Mouse (Mus musculus): ENCODE data around the gene P4htm. TPM values are rescaled to one million over a fixed set of nuclear protein-coding genes. Genes with fewer than 3 reads are reported as not detected.

The P4htm gene
- total and polyA plus RNA-seq, 3 experiments: 0.08 to 0.22 TPM; not detected in 1

DNA sequence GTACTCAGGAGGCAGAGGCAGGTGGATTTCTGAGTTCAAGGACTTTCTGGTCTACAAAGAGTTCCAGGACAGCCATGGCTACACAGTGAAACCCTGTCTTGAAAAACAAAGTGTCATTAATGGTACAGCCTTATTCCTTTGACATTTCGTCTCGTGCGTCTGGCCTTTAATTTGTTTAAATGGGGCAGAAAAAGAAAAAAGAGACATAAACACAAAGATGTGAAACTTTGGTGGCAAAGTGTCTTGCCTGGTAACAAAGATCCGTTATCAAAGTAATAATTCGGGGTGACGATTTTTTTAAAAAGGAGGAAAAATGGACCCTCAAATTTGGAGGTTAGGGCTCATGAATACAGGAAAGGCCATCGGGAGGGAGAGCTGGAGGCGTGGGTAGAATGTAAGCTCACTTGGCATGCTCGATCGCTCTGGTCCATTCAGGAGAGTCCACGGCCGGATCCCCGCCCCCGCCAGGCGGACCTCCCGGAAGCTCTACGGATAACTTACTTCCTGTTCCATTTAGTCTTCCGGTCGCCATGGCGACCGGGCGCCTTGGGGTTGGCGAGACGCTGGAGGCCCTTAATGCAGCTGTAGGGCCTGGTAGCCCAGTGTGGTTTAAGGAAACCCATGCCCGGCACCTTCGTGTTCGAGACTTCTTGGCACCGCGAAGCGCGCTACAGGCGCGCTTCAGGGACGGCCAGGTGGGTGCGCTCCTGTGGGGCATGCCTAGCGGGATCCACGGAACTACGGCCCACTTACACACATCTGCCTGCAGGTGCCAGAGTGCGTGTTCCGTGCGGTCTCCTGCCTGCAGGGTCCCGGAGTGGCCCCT lies 27.9 kb downstream of the P4htm start, which contains the start of gene Dalrd3 (continued):
- TF ChIP-seq EP300 (IDR thresholded peaks at IDR 0.05; ENCODE audit: low read depth in 1 of 2, low read length in 2 of 2): 0 out of 4 replicates have a peak, but pooled peaks of 1 of the 2 experiments have one; percentile 7
- no peak for TF ChIP-seq TAL1 (IDR thresholded peaks at IDR 0.05; ENCODE audit: low read length)
- no peak for TF ChIP-seq MYB (IDR thresholded peaks at IDR 0.05; ENCODE audit: low read depth, low read length)
- TF ChIP-seq POLR2AphosphoS5 (IDR thresholded peaks at IDR 0.05; ENCODE audit: borderline replicate concordance, low read depth, low read length): no peak
- no peak for TF ChIP-seq TBP (IDR thresholded peaks at IDR 0.05; ENCODE audit: low read depth, low read length)
- no peak for TF ChIP-seq JUND (IDR thresholded peaks at IDR 0.05; ENCODE audit: low read depth, low read length)
- no peak for TF ChIP-seq CTCF (IDR thresholded peaks at IDR 0.05 in 2 of 3, conservative IDR thresholded peaks at IDR 0.05 in 1 of 3; ENCODE audit: control insufficient read depth in 1 of 3, insufficient read depth in 1 of 3, low read depth in 2 of 3, low read length in 3 of 3, poor library complexity in 1 of 3, severe bottlenecking in 1 of 3)
- TF ChIP-seq USF2 (IDR thresholded peaks at IDR 0.05; ENCODE audit: borderline replicate concordance in 1 of 2, insufficient read depth in 1 of 2, low read depth in 1 of 2, low read length in 2 of 2): no peak
- TF ChIP-seq ZMIZ1 (IDR thresholded peaks at IDR 0.05; ENCODE audit: low read depth, low read length): no peak

DNA sequence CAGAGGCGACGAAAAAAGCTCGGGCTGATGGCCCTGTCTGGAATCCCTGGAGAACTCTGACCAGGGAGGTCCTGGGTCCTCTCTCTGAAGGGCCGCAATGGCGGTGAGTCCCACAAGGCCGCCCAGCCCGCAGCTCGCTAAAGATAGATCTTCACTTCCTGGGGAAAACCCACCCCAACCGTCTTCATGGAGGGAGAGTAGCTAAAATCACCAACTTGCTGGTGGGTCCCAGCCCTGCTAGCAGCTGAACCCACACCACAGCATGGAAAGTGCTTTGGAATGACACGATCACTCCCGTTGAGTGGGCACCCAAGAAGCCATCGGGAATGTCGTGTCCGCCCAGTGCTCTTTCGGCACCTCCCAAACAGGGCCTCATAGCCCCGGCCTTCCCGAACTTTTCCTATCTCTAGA lies 29.0 kb downstream of the P4htm start:
- H3K4me1 ChIP-seq (ENCODE audit: control insufficient read depth in 1 of 2, insufficient read depth in 2 of 2, low read length in 2 of 2): peaks cover 0 to 32% of the 10 kb centered on the region in 2 experiments; a peak in 3 of 4 replicates
- TF ChIP-seq RCOR1 (IDR thresholded peaks at IDR 0.05; ENCODE audit: low read depth, low read length) (no peak), UBTF (IDR thresholded peaks at IDR 0.05; ENCODE audit: borderline replicate concordance, insufficient read depth, low read depth, low read length) (no peak), EP300 (IDR thresholded peaks at IDR 0.05; ENCODE audit: low read depth in 1 of 2, low read length in 2 of 2) (no peak), TAL1 (IDR thresholded peaks at IDR 0.05; ENCODE audit: low read length) (no peak), MEF2A (IDR thresholded peaks at IDR 0.05; ENCODE audit: extremely low read depth, insufficient replicate concordance, low read depth, low read length, poor library complexity, severe bottlenecking) (no peak), CHD2 (IDR thresholded peaks at IDR 0.05; ENCODE audit: low read length) (no peak), CHD1 (IDR thresholded peaks at IDR 0.05; ENCODE audit: low read depth, low read length) (no peak), GABPA (IDR thresholded peaks at IDR 0.05; ENCODE audit: low read depth, low read length) (no peak), MAFK (IDR thresholded peaks at IDR 0.05; ENCODE audit: borderline replicate concordance, low read depth, low read length) (no peak), CTCF (IDR thresholded peaks at IDR 0.05 in 2 of 3, conservative IDR thresholded peaks at IDR 0.05 in 1 of 3; ENCODE audit: control insufficient read depth in 1 of 3, insufficient read depth in 1 of 3, low read depth in 2 of 3, low read length in 3 of 3, poor library complexity in 1 of 3, severe bottlenecking in 1 of 3) (no peak)
- no peaks in the 10 kb centered on the region for H3K27me3 ChIP-seq (ENCODE audit: control insufficient read depth in 1 of 2, insufficient read depth in 2 of 2, low read length in 2 of 2)
- peak overlapping the region; percentile 89 for H3K9ac ChIP-seq (ENCODE audit: control insufficient read depth, low read depth, low read length, poor library complexity, severe bottlenecking)
- peak; percentile 39 for DNase-seq (ENCODE audit: low read depth, low spot score)
- no peaks in the 10 kb centered on the region for H3K9me3 ChIP-seq (replicated peaks; ENCODE audit: insufficient read depth, low read length)
- peak overlapping the region; percentile 90 for H3K27ac ChIP-seq (ENCODE audit: control insufficient read depth, low read depth, low read length)
- peaks cover 2 to 21% of the 10 kb centered on the region in 2 experiments for H3K36me3 ChIP-seq (ENCODE audit: control insufficient read depth in 1 of 2, insufficient read depth in 2 of 2, low read length in 2 of 2)
- peaks cover 28% of the 10 kb centered on the region for H3K79me2 ChIP-seq (ENCODE audit: control insufficient read depth, insufficient read depth, low read length, poor library complexity)
- H3K4me3 ChIP-seq (ENCODE audit: control insufficient read depth in 1 of 2, insufficient read depth in 1 of 2, low read depth in 2 of 2, low read length in 2 of 2): peak overlapping the region; percentile 60 to 79
